Mouse (Mus musculus) olfactory bulb, adult 2 months (tissue): Measurements from ENCODE around the gene Zbtb9.

Source experiments
- CTCF ChIP-seq: fragments of 200-500 bp; IDR thresholded peaks from 2 replicates; pipeline ENCODE4 v1.5.1; 2012; ENCODE audit warnings: low read depth, mild to moderate bottlenecking, low read length, moderate library complexity; ENCODE audit not compliant: insufficient read depth
- POLR2A ChIP-seq: fragments of 200-500 bp; IDR thresholded peaks from 2 replicates; pipeline ENCODE4 v1.6.1; 2012; ENCODE audit warnings: mild to moderate bottlenecking, low read depth, low read length, moderate library complexity; ENCODE audit not compliant: insufficient read depth

DNA sequence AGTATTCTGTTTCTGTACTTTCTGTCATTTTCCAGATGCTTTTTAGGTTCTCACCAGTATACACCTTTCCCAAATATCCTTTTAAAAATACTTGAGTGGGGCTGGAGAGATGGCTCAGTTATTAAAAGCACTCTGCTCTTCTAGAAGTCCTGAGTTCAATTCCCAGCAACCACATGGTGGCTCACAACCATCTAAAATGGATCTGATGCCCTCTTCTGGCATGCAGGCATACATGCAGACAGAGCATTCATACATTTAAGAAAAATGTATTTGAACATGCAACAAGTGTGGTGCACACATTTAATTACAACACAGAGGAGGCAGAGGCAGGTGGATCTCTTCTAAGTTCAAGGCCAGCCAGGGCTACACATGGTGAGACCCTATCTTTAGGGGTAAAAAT is 2.4 kb downstream of the Zbtb9 start:
- TF ChIP-seq CTCF, result no peak
- no peak for TF ChIP-seq POLR2A
